Mouse (Mus musculus) cerebellum, adult 8-10 months (tissue): Measurements from ENCODE around the gene Arhgap24.
"Not testable (repeated sequence)": the region's sequence is repeated elsewhere in the genome, so short reads cannot be mapped to it uniquely, and the experiment has no call there.

Experiments
- DNase-seq: peaks from one replicate; pipeline ENCODE4 v3.0.0; 2022

The Arhgap24 gene

GRCm38 (mm10) chr5:102813271-102813670 is 332.1 kb downstream of the Arhgap24 start:
- DNase-seq: no peak

GRCm38 (mm10) chr5:102817641-102818040 is 336.4 kb downstream of the Arhgap24 start:
- DNase-seq: no peak

- DNase-seq: no peak
These were observed 344.3 kb downstream of the Arhgap24 start for GRCm38 (mm10) chr5:102825538-102825937.

- no peak for DNase-seq
These were observed 357.9 kb downstream of the Arhgap24 start for GRCm38 (mm10) chr5:102839071-102839470.

GRCm38 (mm10) chr5:102843934-102844709 is 362.9 kb downstream of the Arhgap24 start:
- no peak for DNase-seq

GRCm38 (mm10) chr5:102844731-102845598 is 363.8 kb downstream of the Arhgap24 start:
- DNase-seq: peak; percentile 1

DNA sequence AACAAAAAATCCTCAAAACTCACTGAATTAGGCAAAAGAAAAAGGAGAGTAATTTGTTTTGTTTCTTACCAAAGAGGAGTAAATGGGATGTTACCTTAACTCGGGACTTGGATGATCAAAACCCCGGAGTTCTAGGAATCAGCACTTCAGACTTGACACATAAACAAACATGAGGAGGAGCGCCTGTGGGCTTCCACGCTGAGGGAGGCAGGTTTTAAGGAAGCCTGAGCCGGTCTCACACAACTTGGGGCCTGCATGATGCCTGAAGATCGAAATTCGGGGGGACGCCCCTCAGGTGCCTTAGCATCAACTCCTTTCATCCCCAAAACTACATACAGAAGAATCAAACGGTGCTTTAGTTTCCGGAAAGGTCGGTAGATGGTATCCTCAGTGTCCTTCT is 364.6 kb downstream of the Arhgap24 start:
- no peak for DNase-seq

DNA sequence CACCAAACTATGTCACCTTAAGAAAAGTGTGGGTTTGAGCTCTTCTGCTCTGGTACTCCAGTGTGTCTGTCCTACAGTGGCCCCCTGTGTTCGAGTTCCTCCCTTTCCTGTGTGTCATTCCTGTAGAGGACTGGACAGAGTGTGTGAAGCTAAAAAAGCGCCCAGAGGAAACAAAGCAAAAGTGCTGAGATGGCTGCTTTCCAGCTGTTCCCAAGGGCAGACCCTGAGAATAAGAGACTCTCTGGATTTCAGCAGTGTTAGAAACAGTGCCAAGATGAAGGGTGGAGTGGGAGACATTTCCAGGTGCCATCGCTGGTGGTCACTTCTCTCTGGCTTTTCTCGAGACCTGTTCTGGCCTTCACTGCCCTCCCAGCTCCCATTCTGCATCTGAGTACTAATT is 366.7 kb downstream of the Arhgap24 start:
- DNase-seq: no peak

DNA sequence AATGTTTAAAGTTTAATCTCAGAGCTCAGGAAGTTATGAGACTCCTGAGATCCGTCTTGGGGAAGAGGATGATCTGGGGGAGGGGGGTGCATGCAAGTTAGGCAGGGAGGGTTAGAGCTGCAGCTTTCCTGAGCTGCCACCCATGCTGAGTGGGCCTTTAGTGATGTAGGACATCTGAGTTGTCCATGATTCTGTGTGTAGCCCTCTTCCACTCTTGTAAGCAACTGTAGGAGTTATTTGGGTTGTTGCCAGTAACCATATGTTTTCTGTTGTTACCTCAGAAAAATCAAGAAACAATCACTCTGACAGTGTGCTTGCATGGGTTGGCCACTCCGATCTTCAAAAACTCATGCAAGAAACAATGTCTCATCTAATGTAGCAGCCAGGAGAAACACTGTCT is 370.6 kb downstream of the Arhgap24 start:
- DNase-seq: no peak

DNA sequence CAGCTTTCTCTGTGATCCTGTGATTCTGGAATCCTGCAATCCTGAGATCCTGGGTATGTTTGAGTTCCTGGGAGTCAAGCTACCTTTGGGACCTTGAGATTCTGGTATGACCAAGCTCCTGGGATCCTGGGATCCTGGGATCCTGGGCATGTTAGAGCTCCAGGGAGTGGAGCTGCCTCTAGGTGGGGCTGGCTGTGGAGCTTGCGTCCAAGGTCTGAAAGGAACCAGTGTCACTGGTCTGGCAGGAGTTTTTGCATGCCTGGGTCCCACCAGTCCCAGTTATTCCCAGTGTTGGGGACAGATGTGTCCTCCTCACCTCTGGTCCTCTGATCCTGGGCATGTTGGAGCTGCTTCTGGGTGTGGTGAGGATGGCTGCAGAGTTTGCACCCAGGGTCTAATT is 372.6 kb downstream of the Arhgap24 start:
- no peak for DNase-seq

DNA sequence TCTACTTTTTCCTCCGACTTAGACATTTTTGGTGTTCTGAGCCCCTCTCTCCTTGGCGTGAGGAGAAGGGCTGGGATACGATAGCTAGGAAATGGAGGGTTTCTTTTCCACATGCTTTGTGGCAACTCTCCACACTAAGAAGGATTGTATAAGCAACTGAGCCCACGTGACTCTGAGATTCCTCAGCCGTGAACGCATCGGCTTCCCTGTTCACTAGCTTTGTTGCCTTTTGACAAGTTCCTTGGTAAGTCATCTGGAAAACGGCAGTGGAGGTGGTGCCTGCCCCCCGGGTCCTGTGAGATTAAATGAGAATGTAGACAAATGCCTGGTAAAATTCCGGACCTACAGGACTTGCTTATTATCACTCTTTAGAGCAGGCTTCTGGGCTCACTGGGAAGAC is 374.6 kb downstream of the Arhgap24 start:
- no peak for DNase-seq

DNA sequence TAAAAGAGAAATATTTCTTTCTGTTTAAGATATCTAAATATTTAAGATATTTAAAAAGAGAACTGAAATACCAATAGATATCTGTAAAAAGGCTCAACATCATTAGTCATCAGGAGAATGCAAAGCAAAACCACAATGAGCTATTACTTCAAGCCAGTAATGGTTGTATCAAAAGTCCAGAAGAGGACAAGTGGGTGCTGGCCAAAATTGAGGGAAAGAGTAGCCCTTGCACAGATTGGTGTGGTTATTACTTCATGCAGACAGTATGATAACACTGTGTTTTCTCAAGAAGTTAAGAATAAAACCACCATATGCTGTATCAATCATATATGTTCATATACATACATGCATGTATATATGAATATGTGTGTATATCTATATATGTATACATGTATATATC is 376.9 kb downstream of the Arhgap24 start:
- no peak for DNase-seq

- DNase-seq: no peak
These were observed 378.6 kb downstream of the Arhgap24 start for GRCm38 (mm10) chr5:102859749-102860148.

- DNase-seq: no peak
These were observed 387.0 kb downstream of the Arhgap24 start for GRCm38 (mm10) chr5:102868196-102868595.

GRCm38 (mm10) chr5:102872996-102873395 is 391.8 kb downstream of the Arhgap24 start:
- not testable (repeated sequence) for DNase-seq

DNA sequence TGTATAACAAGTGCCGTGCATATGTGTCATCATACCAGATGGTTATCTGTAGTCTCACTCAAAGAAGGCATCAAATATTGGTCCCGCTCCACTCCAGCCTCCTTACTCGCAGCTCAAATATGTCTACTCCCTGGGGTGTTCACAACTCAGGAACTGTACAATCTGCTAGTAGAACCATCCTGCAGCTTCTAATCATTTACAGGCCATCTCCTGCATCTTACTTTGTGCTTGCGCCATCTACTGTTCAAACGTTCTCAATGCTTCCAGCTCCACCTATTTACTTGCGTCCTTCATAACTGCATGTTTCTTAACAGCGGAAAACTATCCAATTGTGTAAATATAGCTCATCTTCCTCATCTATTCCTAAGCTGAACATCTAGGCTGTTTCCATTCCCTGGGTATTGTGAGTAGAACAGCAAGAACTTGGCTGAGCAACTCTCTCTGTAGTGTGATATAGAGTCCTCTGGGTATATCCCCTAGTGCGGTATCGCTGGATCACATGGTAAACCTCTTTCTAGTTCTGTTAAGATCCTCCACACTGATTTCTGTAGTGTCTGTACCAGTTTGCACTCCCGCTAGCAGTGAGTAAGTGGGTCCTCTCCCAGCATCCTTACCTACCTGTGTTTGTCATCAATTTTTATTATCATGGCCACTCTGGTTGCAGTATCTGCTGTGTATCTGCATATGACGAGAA is 393.6 kb downstream of the Arhgap24 start:
- peak; percentile 52 for DNase-seq

DNA sequence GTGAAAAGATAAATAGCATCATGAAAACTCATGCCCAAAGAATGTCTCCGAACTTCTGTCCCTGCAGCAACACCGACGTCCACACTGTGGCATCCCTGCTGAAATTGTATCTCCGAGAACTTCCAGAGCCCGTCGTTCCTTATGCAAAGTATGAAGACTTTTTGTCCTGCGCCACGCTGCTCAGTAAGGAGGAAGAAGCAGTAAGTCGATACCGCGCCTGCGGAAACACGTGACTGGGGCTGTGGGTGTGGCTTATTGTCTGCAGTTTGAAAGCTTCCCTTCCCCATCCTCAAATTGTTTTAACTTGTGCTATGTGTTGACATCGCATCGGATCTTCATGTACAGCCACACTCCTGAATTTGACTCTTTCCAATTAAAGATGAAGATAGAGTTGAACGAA is 394.4 kb downstream of the Arhgap24 start:
- DNase-seq: no peak

DNA sequence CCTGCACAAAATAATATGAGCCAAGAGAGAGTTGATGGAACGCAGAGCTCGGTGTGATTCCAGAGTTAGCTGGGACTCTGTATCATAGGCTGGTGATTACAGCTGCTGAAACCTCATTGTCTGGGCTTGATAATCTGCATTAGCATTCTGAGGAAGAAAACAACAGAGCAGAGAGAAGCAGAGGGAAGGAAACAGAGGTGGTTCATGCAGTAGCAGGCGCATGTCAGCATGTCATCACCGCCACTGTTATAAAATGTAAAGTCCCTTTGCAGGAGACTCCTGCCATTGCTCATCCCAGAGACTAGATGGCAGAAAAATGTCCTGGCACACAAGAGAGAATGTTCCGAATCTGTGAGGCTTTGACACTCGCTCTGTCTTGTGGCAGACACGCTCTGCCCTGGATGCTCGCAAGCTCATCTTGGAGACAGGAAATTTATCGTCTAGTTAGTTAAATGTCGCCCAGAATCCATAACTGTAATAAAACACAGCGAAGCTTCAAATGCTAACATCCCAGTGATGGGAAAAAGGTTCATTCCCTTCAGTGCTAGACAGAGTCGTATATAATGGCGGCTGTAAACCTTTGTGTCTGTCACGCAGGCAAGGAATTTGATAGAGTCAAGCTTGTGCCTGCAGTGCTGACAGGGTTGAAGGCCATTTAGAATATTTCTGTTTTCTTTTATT is 407.4 kb downstream of the Arhgap24 start:
- DNase-seq: no peak

DNA sequence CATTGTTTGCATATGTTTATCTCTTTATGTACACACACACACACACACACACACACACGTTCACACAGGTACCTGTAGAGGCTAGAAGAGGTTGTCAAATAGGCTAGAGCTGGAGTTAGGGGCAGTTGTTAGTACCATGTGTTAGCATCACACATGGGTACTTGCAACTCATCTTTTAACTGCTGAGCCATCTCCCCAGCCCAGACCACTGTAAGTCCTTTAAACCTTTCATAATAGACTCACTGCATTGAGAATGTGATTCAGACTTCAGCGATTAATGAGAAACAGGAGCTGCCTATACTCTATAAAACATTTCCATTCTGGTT is 407.9 kb downstream of the Arhgap24 start:
- DNase-seq: no peak

DNA sequence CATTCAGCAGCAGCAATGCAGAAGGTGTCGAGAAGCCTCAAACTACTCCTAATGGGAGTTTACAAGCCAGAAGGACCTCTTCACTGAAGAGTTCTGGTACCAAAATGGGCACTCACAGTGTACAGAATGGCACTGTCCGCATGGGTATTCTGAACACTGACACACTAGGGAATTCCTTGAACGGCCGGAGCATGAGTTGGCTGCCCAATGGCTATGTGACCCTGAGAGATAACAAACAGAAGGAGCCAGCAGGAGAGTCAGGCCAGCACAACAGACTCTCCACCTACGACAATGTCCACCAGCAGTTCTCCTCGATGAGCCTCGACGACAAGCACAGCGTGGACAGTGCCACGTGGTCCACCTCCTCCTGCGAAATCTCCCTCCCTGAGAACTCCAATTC is 411.0 kb downstream of the Arhgap24 start:
- DNase-seq: no peak

GRCm38 (mm10) chr5:102898301-102898700 is 417.1 kb downstream of the Arhgap24 start:
- no peak for DNase-seq

DNA sequence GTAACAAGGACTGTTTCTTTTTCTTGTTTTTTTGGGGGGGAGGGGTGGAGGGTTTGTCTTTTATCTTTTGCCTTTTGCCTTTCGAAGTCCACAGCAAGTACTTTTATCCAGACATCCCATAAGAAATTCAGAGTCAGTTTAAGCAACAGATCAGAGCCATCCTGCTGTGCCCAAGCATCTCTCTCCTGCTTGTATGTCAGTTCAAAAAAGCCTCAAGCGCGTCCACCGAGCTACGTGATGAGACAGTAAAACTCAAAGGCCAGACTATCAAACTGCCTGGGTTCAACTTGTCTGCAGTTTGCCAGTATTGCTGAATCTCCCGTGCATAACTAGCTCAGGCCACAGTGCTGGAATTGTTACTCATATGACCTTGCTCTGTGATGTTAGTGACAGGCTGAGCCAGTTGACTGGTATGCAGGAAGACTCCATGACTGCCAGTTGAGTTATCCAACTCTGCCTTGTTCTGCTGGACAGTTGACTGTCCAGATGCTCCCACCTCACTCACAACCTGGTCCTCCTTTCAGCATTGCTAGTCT is 418.6 kb downstream of the Arhgap24 start:
- no peak for DNase-seq

GRCm38 (mm10) chr5:102901176-102901575 is 420.0 kb downstream of the Arhgap24 start:
- DNase-seq: no peak
